Mouse (Mus musculus): ENCODE measurements at regions not wholly inside any gene's neighbourhood (a gene's known extent, or its start where the extent isn't known, plus 50 kb on each side); places are given as distances from the start of the nearest gene placed in this dataset.

- Histone ChIP-seq H3K9ac (replicated peaks) (no peak overlapping the region), H3K27ac (replicated peaks) (no peak overlapping the region), H3K4me1 (peaks cover 26% of the 10 kb centered on the region), H3K36me3 (no peaks in the 10 kb centered on the region), H3K4me3 (no peak overlapping the region), H3K4me2 (replicated peaks) (no peak overlapping the region), H3K9me3 (no peaks in the 10 kb centered on the region), H3K27me3 (no peaks in the 10 kb centered on the region)
- WGBS, result 56% methylated on average over 8 of the region's 8 CpGs
- ATAC-seq (ENCODE audit: low FRiP score, low read depth), result no peak
These were observed 787.1 kb upstream of the Car8 start for GRCm38 (mm10) chr4:9025821-9026470.

- Histone ChIP-seq H3K4me3 (no peak overlapping the region), H3K9me3 (no peaks in the 10 kb centered on the region), H3K9ac (replicated peaks) (no peak overlapping the region), H3K27ac (replicated peaks) (no peak overlapping the region), H3K4me1 (peaks cover 26% of the 10 kb centered on the region), H3K36me3 (no peaks in the 10 kb centered on the region), H3K27me3 (no peaks in the 10 kb centered on the region), H3K4me2 (replicated peaks) (no peak overlapping the region)
- ATAC-seq (ENCODE audit: low FRiP score, low read depth), result no peak
- WGBS, result 91% methylated on average over 6 of the region's 6 CpGs
These were observed 785.5 kb upstream of the Car8 start for GRCm38 (mm10) chr4:9024216-9024925.

GRCm38 (mm10) chr4:9019241-9020110 lies 780.6 kb upstream of the Car8 start:
- no peak for ATAC-seq (ENCODE audit: low FRiP score, low read depth)
- H3K9ac ChIP-seq (replicated peaks), result no peak overlapping the region
- 77% methylated on average over 22 of the region's 22 CpGs for WGBS

GRCm38 (mm10) chr4:9018236-9018635 lies 779.4 kb upstream of the Car8 start:
- Histone ChIP-seq H3K27me3 (no peaks in the 10 kb centered on the region), H3K9ac (replicated peaks) (no peak overlapping the region), H3K4me3 (no peak overlapping the region), H3K36me3 (no peaks in the 10 kb centered on the region), H3K4me2 (replicated peaks) (no peak overlapping the region), H3K9me3 (no peaks in the 10 kb centered on the region), H3K27ac (replicated peaks) (no peak overlapping the region), H3K4me1 (peaks cover 21% of the 10 kb centered on the region)
- ATAC-seq (ENCODE audit: low FRiP score, low read depth), result no peak
- WGBS, result 96% methylated on average over 2 of the region's 2 CpGs

More at GRCm38 (mm10) chr4:9019241-9020110, 780.6 kb upstream of the Car8 start:
- Histone ChIP-seq H3K4me2 (replicated peaks) (no peak overlapping the region), H3K27me3 (no peaks in the 10 kb centered on the region), H3K9me3 (no peaks in the 10 kb centered on the region), H3K4me3 (no peak overlapping the region), H3K36me3 (no peaks in the 10 kb centered on the region), H3K4me1 (peaks cover 21% of the 10 kb centered on the region), H3K27ac (replicated peaks) (no peak overlapping the region)

- no peak overlapping the region for H3K9ac ChIP-seq (replicated peaks)
- H3K4me3 ChIP-seq, result no peak overlapping the region
- no peak overlapping the region for H3K4me2 ChIP-seq (replicated peaks)
- ATAC-seq (ENCODE audit: low FRiP score, low read depth), result no peak
- H3K36me3 ChIP-seq, result no peaks in the 10 kb centered on the region
- H3K27ac ChIP-seq (replicated peaks), result 0 out of 2 replicates have a peak overlapping the region, but pooled peaks have one; percentile 36
- 0 out of 2 replicates have a peak, but pooled peaks cover 5% of the 10 kb centered on the region for H3K27me3 ChIP-seq
- WGBS, result 62% methylated on average over 9 of the region's 9 CpGs
- peaks cover 22% of the 10 kb centered on the region for H3K4me1 ChIP-seq
- no peaks in the 10 kb centered on the region for H3K9me3 ChIP-seq
These were observed 777.7 kb upstream of the Car8 start for GRCm38 (mm10) chr4:9016504-9017040.

- WGBS, result 25% methylated on average over 14 of the region's 14 CpGs
- Histone ChIP-seq H3K27ac (replicated peaks) (peak overlapping the region; percentile 36; the same call in 1 of the 2 replicates), H3K4me2 (replicated peaks) (no peak overlapping the region), H3K9me3 (no peaks in the 10 kb centered on the region), H3K4me1 (peaks cover 30% of the 10 kb centered on the region), H3K36me3 (no peaks in the 10 kb centered on the region), H3K27me3 (0 out of 2 replicates have a peak, but pooled peaks cover 5% of the 10 kb centered on the region), H3K9ac (replicated peaks) (no peak overlapping the region), H3K4me3 (no peak overlapping the region)
- ATAC-seq (ENCODE audit: low FRiP score, low read depth), result no peak
These were observed 777.0 kb upstream of the Car8 start for GRCm38 (mm10) chr4:9015528-9016503.

- Histone ChIP-seq H3K4me3 (no peak overlapping the region), H3K9ac (replicated peaks) (no peak overlapping the region), H3K27ac (replicated peaks) (no peak overlapping the region), H3K4me1 (peaks cover 38% of the 10 kb centered on the region), H3K36me3 (no peaks in the 10 kb centered on the region), H3K27me3 (0 out of 2 replicates have a peak, but pooled peaks cover 5% of the 10 kb centered on the region), H3K4me2 (replicated peaks) (no peak overlapping the region), H3K9me3 (no peaks in the 10 kb centered on the region)
- 42% methylated on average over 4 of the region's 4 CpGs for WGBS
- ATAC-seq (ENCODE audit: low FRiP score, low read depth), result no peak
These were observed 776.1 kb upstream of the Car8 start for GRCm38 (mm10) chr4:9014986-9015385.

- H3K27ac ChIP-seq (replicated peaks), result no peak overlapping the region
- no peak overlapping the region for H3K9ac ChIP-seq (replicated peaks)
- 0 out of 2 replicates have a peak, but pooled peaks cover 5% of the 10 kb centered on the region for H3K27me3 ChIP-seq
- H3K9me3 ChIP-seq, result no peaks in the 10 kb centered on the region
- ATAC-seq (ENCODE audit: low FRiP score, low read depth), result no peak
- H3K4me2 ChIP-seq (replicated peaks), result no peak overlapping the region
- peaks cover 44% of the 10 kb centered on the region for H3K4me1 ChIP-seq
- no peaks in the 10 kb centered on the region for H3K36me3 ChIP-seq
- no peak overlapping the region for H3K4me3 ChIP-seq
- WGBS, result 78% methylated on average over 9 of the region's 9 CpGs
These were observed 773.9 kb upstream of the Car8 start for GRCm38 (mm10) chr4:9012787-9013186.

GRCm38 (mm10) chr4:9011952-9012351 lies 773.1 kb upstream of the Car8 start:
- H3K4me2 ChIP-seq (replicated peaks), result no peak overlapping the region
- no peak for ATAC-seq (ENCODE audit: low FRiP score, low read depth)
- no peaks in the 10 kb centered on the region for H3K9me3 ChIP-seq
- 63% methylated on average over 3 of the region's 3 CpGs for WGBS
- H3K4me3 ChIP-seq, result no peak overlapping the region
- 0 out of 2 replicates have a peak, but pooled peaks cover 5% of the 10 kb centered on the region for H3K27me3 ChIP-seq
- peaks cover 44% of the 10 kb centered on the region for H3K4me1 ChIP-seq
- H3K36me3 ChIP-seq, result no peaks in the 10 kb centered on the region
- H3K27ac ChIP-seq (replicated peaks), result no peak overlapping the region
- no peak overlapping the region for H3K9ac ChIP-seq (replicated peaks)

GRCm38 (mm10) chr4:9011129-9011518 lies 772.3 kb upstream of the Car8 start:
- H3K27ac ChIP-seq (replicated peaks), result peak overlapping the region; percentile 50; the same call in 1 of the 2 replicates
- peaks cover 40% of the 10 kb centered on the region for H3K4me1 ChIP-seq
- H3K4me2 ChIP-seq (replicated peaks), result no peak overlapping the region
- peak; percentile 70 for ATAC-seq (ENCODE audit: low FRiP score, low read depth)
- 30% methylated on average over 7 of the region's 7 CpGs for WGBS
- H3K9ac ChIP-seq (replicated peaks), result no peak overlapping the region
- no peaks in the 10 kb centered on the region for H3K36me3 ChIP-seq
- H3K27me3 ChIP-seq, result 0 out of 2 replicates have a peak, but pooled peaks cover 5% of the 10 kb centered on the region
- H3K9me3 ChIP-seq, result no peaks in the 10 kb centered on the region
- no peak overlapping the region for H3K4me3 ChIP-seq

All from midbrain, embryonic 12.5 days (tissue).